Mouse (Mus musculus) spleen, postnatal 14 days (tissue): ENCODE measurements at regions not wholly inside any gene's neighbourhood (a gene's known extent, or its start where the extent isn't known, plus 50 kb on each side); places are given as distances from the start of the nearest gene placed in this dataset.

Experiments
- DNase-seq, 2 experiments: peaks; one replicate each; pipeline ENCODE4 v3.0.0; 2021 to 2022; ENCODE audit warnings: low spot score in 2 of 2

DNA sequence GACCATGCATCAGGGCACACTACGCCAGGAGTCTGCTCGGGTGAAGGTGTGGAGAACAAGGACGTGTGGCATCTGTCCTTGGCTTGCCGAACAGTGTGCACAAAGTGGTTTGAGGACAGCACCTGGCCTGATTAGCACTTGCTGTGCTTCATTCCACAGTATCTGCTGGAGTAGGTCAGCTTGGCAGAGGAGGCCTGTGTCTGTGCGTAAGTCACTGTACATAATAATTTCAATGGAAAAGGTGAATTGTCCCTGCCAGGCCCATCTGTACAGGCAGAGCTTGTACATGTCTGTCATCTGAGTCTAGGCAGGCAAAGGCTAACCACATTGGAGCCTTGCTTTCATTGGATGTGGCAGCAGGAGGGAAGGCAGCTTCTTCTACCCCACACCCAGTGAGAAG is 979.5 kb upstream of the Car8 start:
- no peak for DNase-seq

DNA sequence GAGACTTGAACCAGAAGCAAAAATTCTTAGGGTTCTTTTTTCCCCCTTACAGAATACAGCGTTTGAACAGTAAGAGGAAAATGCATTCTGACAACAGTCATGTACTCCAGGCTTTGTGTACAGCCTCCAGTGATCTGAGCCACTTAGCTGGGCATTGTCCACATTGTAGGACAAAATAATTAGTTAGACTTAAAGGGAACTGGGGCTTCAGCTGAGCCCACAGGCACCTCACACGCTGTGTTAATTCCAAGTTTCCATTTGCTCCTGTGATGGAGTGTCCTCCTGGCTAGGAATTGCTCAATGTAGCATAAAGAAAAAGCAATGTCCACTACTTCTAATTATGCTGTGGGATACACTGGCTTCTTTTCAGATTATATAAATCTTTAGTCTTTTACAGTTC is 969.8 kb upstream of the Car8 start:
- DNase-seq = no peak

DNA sequence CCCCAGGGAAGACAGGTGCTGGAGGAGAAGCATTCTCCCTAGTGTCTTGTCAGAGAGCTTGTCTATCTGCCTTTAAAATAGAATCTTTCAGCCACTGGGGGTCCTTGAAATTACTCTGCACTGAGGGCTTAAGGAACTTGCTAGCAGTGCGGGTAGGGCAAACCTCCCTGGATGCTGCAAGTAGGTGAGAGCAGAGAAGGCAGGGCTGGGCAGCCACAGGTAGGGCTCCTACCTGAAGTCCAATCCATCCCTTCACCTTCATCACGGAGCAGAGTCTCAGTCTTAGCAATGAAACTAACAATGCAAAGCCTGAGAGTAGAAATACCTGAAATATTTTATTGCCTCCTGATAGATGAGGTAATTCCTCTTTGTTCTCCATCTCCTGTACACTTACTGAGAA is 961.2 kb upstream of the Car8 start:
- no peak for DNase-seq

DNA sequence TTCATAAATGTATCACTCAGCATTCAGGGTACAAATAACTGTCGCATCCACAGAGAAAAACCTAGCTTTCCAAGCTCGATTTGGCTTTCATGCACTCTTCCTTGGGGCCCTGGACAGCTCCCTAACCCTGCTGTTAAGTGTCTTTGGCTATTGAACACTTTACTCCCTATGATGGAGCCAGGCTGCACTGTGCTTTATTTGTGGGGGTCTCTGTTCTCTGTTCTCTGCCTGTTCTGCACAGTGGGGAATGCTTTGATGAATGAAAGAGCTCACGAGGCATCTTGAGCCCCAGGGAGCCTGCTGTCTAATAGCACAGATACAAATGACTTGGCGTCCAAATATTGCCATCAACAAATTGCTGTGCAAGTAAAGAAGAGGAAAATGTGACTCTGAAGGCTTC is 957.6 kb upstream of the Car8 start:
- DNase-seq = no peak

DNA sequence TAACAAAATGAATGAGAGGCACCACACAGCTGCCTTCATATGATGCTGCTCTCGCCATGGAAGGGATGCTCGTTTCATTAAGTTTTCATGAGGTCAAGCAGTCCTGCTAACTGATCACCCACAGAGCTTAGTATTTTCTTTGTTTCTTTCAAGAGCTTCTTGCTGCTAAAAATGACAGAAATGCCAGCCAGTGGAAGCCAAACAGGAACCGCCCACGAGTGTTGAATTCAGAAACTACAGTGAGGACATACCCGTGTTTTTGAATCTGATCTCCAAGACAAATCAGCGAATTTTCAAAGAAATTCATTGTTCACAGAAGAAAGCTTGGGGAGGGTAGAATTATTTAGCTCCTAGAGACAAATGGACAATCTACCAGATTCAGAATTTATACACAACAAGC is 954.3 kb upstream of the Car8 start:
- DNase-seq = no peak

DNA sequence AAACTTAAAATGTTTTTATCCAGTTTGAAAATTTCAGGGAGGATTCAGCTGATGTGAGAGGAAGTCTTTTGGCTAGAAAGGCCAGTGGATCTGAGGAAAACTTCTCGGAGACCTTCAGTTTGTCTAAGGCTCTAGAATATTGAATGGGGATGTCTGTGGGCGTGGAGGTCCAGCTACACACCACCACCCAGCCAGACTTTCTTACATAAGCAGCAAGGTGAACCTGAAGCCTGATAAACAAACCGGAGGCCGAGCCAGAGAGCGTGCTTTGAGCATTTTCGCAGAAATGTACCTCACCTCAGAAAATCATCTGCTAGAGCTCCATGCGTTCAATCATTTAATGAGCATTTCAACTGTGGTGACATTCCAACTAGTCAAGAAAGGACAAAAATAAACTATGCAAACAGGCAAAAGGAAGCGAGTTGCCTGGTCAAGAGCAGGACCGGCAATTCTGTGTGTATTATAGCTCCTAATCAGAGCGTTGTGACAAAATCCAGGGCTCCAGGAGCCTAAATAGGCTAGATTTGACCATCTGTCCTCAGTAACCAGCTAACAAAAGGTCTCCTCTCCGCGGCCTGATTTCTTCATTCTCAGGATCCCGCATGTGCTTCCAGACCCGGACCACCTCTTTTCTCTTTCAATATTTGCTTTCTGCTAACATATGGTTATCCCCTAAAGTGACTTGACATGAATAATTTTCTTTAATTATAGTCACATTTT is 946.5 kb upstream of the Car8 start:
- no peak for DNase-seq

DNA sequence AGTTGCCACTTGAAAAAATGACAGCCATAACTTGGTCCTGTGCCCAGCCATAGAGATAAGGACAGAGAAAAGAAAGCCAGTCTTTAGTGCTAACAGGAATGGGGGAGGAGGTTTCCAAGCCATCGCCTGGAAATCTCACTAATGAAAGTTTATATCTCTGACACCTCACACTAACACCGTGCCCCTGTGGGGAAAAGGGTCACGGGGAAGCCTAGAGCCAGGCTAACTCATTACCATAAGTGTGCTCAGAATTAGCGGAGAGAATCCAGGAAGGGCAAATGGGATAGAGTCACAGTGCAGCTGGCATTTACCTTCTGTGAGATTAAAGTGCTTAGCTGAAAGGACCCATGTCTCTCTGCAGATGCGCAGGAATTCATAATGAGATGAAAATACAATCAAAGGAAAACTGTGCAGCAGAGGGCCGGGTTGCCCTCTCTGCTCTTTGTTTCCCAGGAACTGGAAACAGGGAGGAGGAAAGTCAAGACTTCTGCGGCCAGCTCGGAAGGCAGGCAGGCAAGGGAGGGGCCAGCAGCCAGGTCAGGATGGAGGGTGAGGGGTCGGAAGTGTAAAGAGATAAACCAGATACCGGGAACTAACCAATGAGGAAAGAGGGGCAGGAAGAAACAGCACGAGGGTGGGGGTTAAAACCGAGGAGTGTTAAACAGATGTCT is 945.7 kb upstream of the Car8 start:
- DNase-seq = no peak

DNA sequence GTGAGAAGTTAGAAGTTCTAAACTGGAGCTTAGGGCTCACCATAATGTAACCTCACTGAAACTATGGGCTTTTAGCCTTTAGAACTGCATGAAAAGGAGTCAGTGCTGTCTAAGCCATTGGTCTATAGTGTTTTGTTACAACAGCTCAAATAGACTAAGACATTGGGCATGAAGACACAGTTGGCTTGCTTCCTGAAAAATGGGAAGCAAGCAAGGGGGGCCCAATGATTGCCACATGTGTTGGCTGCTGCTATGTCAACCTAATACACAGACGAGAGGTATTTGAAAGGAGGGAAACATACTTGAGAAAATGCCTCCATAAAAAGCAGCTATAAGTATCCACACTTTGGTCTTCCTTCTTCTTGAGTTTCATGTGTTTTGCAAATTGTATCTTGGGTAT is 935.5 kb upstream of the Car8 start:
- DNase-seq = no peak

DNA sequence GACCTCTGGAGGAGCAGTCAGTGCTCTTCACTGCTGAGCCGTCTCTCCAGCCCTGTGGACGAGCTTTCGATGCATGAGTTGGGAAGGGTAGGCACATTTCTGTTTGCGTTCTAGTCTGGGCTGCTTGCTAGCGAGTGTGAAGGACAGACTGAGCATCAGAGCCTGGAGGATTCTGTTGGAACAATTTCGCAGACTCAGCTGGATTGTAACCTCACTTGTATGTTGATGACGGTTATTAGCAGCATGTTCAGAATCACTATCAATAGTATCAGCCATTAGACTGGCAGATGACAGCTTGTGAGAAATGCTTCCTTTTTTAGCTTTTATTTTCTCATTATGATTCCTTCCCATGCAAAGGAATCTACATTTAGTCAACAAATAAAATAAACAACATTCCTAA is 923.5 kb upstream of the Car8 start:
- DNase-seq = no peak

DNA sequence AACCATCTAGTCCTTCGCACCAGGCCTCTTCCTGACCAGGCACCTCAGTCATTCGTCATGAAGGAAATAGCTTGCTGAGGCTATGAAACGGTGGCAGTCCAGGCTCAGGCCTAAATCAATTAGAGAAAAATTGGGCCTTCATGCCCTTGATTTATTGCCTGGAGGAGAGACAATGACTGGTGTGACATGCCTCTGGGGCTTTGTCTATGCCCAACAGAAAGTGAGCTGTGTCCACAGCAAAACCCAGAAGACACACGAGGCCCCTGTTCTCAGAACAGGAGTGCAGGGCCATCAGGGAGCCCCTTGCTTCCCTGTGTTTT is 922.9 kb upstream of the Car8 start:
- no peak for DNase-seq

DNA sequence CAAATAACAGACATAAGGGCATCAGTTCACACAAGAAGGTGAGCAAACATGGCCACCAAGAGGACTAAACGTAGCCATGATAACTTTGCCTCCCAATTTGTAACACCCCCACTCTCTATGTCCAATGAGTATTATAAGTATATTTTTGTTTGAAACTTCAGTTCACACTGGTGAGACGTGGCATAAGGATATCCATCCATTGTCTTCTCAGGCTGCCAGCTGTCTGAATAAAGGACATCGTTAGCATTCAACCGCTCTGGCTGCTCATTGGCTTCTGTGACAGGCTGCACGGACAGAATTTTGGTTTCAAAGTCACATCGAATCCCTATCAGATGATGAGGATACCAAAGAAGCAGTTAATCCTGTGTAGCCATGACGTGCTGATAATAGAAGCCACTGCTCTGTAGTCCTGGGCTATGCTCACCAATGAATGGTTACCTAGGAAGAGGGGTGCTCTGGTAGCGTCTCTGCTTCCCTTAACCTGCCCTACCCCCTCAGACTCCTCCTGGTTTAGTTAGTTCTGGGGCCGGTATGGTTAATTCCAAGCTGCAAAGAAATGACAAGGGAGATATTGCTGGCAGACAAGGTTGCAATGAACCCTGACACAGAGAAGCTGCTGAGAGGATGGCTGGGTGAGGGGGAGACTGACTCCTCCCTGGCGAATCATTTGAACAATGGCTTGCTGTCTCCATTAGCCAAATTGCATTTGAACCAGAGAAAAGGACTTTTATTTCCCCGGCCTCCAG is 922.4 kb upstream of the Car8 start:
- no peak for DNase-seq

DNA sequence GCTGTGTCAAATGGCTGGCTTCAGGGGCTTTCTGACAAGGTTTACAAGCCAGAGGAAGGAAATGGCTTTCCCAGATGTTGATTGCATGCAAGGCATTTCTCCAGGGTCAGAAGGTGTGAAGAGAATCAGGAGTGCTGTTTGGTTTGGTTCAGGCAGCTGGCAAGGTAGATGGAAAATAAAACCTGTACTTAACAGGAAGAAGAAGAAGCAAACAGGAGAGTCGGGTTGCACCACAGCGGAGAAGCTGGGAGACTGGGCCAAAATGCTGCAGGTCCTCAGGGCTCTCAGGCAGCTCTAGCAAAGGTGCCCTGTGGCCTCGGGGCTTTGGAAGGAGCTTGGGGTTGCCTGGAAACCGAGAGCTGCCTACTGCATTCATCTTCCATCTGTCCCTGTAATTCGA is 908.9 kb upstream of the Car8 start:
- DNase-seq = no peak

DNA sequence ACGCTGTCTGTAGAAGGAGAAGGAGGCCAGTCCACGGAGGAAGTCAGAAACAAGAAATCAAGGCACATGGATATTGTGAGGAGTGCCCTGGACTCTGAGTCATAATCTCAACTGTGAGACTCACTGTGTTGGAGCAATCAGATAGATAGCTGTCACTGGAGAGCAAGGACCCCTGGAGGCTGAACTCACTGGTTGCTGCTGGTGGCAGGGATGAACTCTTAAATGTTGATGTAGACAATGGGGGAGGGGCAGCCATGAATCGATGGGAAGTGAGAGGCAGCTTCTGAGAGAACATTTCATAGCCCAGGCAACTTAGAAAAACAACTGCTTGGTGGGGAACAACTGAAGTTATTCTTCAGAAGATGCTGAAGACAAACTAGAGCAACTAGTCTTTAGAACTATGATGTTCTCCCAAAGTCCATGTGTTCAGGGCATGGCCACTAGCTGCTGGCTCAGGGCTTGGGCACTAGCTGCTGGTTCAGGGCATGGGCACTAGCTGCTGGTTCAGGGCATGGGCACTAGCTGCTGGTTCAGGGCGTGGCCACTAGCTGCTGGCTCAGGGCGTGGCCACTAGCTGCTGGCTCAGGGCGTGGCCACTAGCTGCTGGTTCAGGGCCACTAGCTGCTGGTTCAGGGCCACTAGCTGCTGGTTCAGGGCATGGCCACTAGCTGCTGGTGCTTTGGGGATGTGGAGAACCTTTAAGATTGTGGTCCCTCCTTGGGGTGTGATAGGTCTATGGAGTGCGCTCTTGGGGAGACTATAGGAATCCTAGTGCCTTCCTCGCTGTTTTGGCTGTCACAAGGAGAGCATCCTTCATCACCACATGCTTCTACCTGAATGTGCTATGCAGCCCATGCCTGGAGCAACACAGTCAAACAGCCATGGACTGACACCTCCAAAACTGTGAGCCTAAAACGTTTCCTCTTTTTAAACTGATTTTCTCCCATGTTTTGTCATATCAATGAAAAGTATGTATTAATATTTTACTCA is 905.7 kb upstream of the Car8 start:
- no peak for DNase-seq

DNA sequence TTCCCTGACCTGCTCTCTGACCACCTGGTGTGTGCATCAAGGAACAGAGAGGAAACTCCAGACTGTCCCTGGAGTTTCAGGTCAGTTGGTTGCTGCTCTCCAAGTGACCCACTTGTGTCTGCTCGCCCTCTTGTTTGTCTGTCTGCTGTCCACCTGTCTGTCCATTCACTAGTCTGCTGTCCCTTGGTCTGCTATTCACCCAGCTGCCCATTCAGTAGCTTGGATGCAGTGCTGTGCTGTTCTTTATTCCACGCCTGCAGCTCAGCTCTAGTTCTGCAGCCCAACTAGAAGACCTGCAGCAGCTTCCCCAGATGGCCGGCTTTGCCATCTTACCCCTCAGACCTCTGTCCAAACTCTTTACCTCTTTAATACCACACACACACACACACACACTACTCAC is 904.2 kb upstream of the Car8 start:
- DNase-seq = no peak

DNA sequence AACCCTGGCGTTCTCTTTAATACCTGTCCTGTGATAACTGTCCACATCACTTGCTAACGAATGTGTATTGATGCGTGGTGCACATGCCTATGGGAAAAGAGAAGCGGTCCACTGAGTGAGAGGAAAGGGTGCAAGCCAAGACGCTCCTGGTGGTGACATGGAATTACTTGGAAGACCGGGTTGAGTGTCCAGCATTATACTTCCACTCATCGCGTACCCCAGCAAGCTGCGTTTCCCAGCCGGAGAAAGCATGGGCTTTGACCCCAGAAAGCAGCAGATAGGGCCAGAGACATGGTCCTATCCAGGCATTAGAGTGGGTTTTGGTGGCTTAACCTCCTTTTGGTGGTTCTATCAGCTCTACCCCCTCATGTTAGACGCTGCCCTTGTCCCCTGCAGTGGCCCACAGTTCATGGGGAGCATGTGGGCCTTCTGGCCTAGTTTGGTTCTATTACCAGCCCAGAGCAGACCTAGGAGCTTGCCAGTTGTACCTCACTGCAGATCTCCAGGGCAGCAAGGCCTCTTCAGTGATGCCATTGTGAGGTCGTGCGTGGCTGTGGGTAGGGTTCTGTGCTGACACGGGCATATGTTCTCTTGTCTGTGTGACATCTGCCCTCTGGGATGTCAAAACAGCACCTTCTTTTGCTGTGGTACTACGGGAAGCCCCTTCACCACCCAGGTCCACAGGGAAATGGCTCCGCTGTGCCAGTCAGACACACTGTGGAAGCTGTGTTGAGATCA is 903.3 kb upstream of the Car8 start:
- no peak for DNase-seq

DNA sequence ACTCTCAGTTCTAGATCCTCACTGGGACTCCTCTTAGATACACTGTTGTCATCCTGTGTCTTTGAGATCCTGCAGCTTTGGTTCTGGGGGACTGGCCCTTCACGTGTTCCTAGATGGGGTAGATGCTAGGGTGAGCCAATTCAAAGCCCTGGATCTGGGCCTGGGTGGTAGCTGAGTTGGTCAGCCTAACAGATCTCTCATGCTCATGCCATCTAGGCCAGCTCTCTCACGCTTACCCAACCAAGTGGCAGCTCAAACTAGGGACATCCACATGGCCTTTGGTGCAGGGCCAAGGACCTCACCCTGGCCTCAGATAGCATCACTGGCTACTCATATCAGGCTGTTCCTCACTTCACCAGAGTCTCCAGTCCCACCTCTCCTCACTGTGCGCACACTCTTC is 901.9 kb upstream of the Car8 start:
- no peak for DNase-seq

DNA sequence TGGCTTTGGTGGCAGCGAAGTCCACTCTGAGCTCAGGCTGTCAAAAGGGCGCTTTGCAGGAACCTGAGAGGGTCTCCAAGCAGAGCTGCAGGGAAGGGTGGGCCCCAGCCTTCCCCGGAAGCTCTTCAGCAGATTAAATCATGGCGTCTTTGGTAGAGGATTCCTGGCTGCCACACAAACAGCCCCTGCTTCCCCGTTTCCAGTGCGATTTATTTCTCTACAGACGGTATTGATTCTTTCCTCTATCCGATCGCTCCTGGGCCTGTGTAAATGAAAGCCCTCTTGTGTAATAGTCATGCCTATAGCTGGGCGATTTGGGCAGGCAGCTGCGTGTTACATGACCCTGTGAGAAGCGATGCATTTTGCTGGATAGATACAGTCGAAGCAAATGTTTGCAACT is 897.8 kb upstream of the Car8 start:
- no peak for DNase-seq

DNA sequence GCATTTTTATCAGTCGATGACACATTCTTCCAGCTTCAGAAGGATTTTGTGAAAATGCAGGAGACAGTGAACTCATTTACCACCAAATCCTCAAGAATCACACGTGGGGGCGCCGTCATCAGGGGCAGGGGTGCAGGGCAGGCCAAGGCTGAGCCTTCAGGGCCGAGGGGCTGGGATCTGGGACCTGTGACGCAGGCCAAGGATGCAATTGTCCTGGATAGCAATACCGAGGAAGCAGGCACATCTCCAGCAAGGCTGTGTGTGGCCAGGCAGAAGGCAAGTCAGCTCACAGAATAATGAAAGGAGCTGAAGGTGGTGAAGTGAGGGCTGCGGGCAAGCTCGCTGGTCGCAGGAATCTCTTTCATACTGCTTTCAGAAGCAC is 897.3 kb upstream of the Car8 start:
- DNase-seq = no peak

DNA sequence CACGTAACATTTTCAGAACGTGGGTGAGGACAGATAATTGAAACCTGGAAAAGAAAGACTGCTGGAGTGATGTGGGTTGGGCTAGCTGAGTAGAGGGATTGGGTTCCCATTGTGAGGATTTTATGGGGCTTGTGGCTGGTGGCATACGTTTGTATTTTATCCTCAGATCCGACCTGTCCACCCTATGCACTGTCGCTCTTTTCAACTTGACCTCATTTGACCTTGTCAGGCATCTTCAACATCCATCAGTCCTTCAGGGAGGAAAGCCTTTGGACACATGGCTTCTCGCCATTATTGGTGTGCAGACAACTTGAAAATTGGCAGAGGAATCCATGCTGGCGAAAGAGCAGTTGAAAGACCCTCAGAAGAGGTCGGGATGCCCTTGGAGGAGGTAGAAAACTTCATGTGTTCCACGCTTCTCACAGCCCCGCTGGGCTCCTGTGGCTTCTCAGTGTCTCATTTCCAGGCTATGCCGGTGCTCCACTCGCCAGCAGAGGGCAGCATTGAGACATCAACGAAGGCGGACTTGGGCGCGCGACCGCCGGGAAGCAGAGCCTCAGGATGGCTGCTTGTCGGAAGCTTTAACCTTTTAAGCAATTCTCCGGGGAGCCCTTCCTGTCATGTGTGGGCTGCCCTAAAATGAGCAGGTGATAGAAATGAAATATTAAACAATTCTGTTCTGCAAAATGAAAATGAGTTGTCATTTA is 896.8 kb upstream of the Car8 start:
- DNase-seq = peak; percentile 69 to 84

DNA sequence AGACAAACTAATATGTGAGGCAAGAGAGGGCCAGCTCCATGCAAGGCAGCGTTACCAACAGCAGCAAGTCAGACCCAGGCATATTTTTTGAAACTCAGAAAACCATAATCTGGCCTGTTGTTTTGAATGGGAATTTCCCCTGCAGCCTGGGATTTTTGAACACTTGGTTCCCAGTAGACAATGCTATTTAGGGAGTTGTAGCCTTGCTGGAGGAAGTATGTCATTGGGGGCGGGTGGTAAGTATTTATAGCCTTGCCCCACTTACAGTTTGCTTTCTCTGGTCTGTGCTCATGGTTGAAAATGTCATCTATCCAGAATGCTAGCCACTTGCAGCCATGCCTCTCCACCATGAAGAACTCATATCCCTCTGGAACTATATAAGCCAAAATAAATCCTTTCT is 894.9 kb upstream of the Car8 start:
- no peak for DNase-seq
